Mouse (Mus musculus) CH12.LX (cell line): ENCODE measurements around the gene Sema5b.

Experiments used
- CTCF ChIP-seq, 2 experiments: IDR thresholded peaks in 1 of 2; conservative IDR thresholded peaks in 1 of 2; 2 replicates each; pipeline ENCODE4 v1.5.1; 2011 to 2012; ENCODE audit warnings: low read depth in 2 of 2, low read length in 2 of 2, improper control_type of control experiment in 1 of 2, inconsistent platforms in 1 of 2, mild to moderate bottlenecking in 1 of 2, moderate library complexity in 1 of 2
- EP300 ChIP-seq: IDR thresholded peaks from 2 replicates; pipeline ENCODE4 v1.6.1; 2011; ENCODE audit warnings: low read length, improper control_type of control experiment
- MAX ChIP-seq: IDR thresholded peaks from 2 replicates; pipeline ENCODE4 v1.6.1; 2011; ENCODE audit warnings: low read length, improper control_type of control experiment
- MXI1 ChIP-seq: IDR thresholded peaks from 2 replicates; pipeline ENCODE4 v1.6.1; 2011; ENCODE audit warnings: mild to moderate bottlenecking, low read depth, low read length, improper control_type of control experiment
- POLR2A ChIP-seq: IDR thresholded peaks from 2 replicates; pipeline ENCODE4 v1.6.1; 2011; ENCODE audit warnings: low read depth, mild to moderate bottlenecking, improper control_type of control experiment, low read length
- POLR2AphosphoS2 ChIP-seq: IDR thresholded peaks from 2 replicates; pipeline ENCODE4 v1.6.1; 2011; ENCODE audit warnings: low read depth, low read length, improper control_type of control experiment
- TBP ChIP-seq: conservative IDR thresholded peaks from 2 replicates; pipeline ENCODE4 v1.6.1; 2011; ENCODE audit warnings: low read depth, low read length, improper control_type of control experiment
- ZC3H11A ChIP-seq: IDR thresholded peaks from 2 replicates; pipeline ENCODE4 v1.6.1; 2012; ENCODE audit warnings: low read depth, mild to moderate bottlenecking, inconsistent platforms, low read length, improper control_type of control experiment
- ZKSCAN1 ChIP-seq: IDR thresholded peaks from 2 replicates; pipeline ENCODE4 v1.6.1; 2012; ENCODE audit warnings: low read depth, inconsistent platforms, low read length, improper control_type of control experiment, borderline replicate concordance

DNA sequence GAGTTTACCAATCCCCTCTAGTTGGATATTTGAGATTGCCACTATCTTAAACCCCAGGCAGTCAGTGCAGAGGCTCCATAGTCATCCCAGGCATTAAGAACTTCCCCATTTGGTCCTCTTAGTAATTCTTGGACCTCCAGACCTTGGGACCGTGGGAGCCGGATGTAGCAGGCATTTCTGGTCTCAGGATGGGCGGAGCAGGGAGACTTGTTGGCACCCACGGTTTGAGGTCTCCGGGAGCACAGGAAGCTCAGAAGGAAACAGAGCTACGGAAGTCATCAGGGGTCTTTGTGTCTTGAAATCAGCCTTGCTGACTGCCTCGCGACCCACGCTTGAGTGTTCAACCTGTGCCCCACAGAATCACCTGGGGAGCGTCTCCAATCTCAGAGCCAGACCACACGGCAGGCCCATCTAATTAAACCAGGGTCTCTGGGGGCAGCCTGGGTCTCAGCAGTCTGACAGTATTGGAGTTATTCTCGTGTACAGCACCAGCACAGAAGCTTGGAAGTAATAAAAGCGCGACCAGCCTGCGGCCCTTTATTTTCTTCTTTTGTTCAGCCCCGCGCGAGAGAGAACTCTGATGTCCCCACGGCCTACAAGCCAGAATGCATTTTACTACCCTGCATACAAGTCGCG, 24.9 kb upstream of the Sema5b start:
- TF ChIP-seq POLR2AphosphoS2 (no peak), ZC3H11A (no peak), POLR2A (no peak), CTCF (conservative IDR thresholded peaks at IDR 0.05 in 1 of 2, IDR thresholded peaks at IDR 0.05 in 1 of 2; ENCODE audit: low read depth in 2 of 2, low read length in 2 of 2) (no peak), MAX (no peak), MXI1 (no peak), ZKSCAN1 (no peak), TBP (no peak), EP300 (no peak)
